Mouse (Mus musculus) embryonic facial prominence, embryonic 11.5 days (tissue): Measurements from ENCODE around the gene Smim14. TPM values are rescaled to one million over a fixed set of nuclear protein-coding genes. Genes with fewer than 3 reads are reported as not detected.

ENCODE experiments used
- ATAC-seq: fragments of 200-750 bp; cut with Nextera tagmentation; replicated peaks from 2 replicates; pipeline ENCODE4 v1.8.0; 2017; ENCODE audit warnings: low read depth; ENCODE audit not compliant: insufficient number of reproducible peaks, low FRiP score, low TSS enrichment
- DNase-seq: peaks from one replicate; pipeline ENCODE4 v3.0.0-alpha.2; 2015; ENCODE audit warnings: low spot score
- H3K27ac ChIP-seq: fragments of 300-500 bp; sonication (generic); replicated peaks from 2 replicates; pipeline ENCODE4 v1.5.1; 2014; ENCODE audit warnings: mild to moderate bottlenecking, low read depth, low read length, control low read depth
- H3K27me3 ChIP-seq: fragments of 300-500 bp; sonication (generic); 2 replicates; pipeline ENCODE4 v1.6.1; 2014; ENCODE audit warnings: mild to moderate bottlenecking, low read length, moderate library complexity, mixed read lengths; ENCODE audit not compliant: control insufficient read depth, insufficient read depth
- H3K36me3 ChIP-seq: fragments of 300-500 bp; sonication (generic); replicated peaks from 2 replicates; pipeline ENCODE4 v1.6.1; 2014; ENCODE audit warnings: low read depth, mild to moderate bottlenecking, low read length, moderate library complexity, mixed read lengths; ENCODE audit not compliant: control insufficient read depth, insufficient read depth
- H3K4me1 ChIP-seq: fragments of 300-500 bp; sonication (generic); 2 replicates; pipeline ENCODE4 v1.6.1; 2014; ENCODE audit warnings: low read length, mixed read lengths; ENCODE audit not compliant: control insufficient read depth, insufficient read depth
- H3K4me2 ChIP-seq: fragments of 300-500 bp; sonication (generic); 2 replicates; pipeline ENCODE4 v1.6.1; 2014; ENCODE audit warnings: low read depth, mild to moderate bottlenecking, control low read depth, low read length, moderate library complexity
- H3K4me3 ChIP-seq: fragments of 300-500 bp; sonication (generic); 2 replicates; pipeline ENCODE4 v1.5.1; 2014; ENCODE audit warnings: low read depth, low read length, control low read depth
- H3K9ac ChIP-seq: fragments of 300-500 bp; sonication (generic); replicated peaks from 2 replicates; pipeline ENCODE4 v1.6.1; 2014; ENCODE audit warnings: mild to moderate bottlenecking, control low read depth, low read length
- H3K9me3 ChIP-seq: fragments of 300-500 bp; sonication (generic); replicated peaks from 2 replicates; pipeline ENCODE4 v1.6.1; 2016; ENCODE audit warnings: mild to moderate bottlenecking, low read length, inconsistent platforms, mixed read lengths; ENCODE audit not compliant: control insufficient read depth
- WGBS: fragments of 180-500 bp; shearing (Covaris S2); extraction: QIAGEN DNeasy Blood & Tissue Kit; methylation state at CpG from one replicate; pipeline ENCODE4 v1.1.7; 2014; 5-methylcytosine and 5-hydroxymethylcytosine counted together
- polyA plus RNA-seq: library from polyadenylated mRNA; unstranded; fragments of >200 nt; fragmentation: Nextera tagmentation; extraction: Ambion mirVana; gene quantifications from 2 replicates; pipeline ENCODE4 v1.2.1, GENCODE M21; 2014

Gene Smim14
- polyA plus RNA-seq, result 77.6 and 82.5 TPM in 2 replicates

DNA sequence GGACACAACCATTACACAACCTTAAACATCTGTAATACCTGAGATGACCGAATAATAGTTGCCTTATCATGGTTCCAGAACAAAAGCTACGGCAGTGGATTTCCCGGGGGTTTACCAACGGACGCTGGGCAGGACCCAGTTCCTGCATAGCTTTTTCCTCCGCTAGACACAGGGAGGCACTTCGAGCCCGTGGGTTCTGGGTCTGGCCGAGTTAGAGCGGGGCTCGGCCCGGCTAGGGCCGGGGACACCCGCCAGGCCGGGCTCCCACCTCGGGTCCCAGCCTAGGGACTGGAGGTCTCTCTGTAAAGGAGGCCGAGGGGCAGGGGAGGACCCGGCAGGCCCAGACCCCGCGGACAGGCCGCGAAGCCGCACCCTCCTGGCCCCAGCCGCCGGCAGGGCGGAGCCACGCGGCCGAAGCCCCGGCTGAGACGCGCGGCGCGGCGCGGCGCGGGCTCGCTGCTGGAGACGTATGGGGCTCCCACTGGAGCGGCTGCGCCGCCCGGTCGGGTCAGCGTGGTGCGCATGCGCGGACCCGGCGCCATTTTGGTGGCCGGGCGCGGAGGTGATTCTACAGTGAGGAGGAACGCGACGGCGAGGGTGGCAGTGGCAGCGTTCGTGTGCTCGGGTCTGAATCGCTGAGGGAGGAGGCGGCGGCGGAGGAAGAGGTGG is at the start of gene Smim14, which contains the start of gene Ube2k:
Smim14 (minus strand) TSS at position 434 of the 669 bp plus-strand sequence.
Ube2k (plus strand) TSS at position 483 of the 669 bp plus-strand sequence.
- Histone ChIP-seq H3K27me3 (no peaks in the 10 kb centered on the region), H3K36me3 (no peaks in the 10 kb centered on the region), H3K27ac (peak within 1 kb of the TSS; percentile 99), H3K4me3 (peak within 1 kb of the TSS; percentile 98), H3K9me3 (no peaks in the 10 kb centered on the region), H3K4me2 (peak within 1 kb of the TSS; percentile 72), H3K4me1 (no peaks in the 10 kb centered on the region), H3K9ac (peak within 1 kb of the TSS; percentile 98)
- WGBS, result under 1% methylated on average over 66 of the region's 66 CpGs
- peak; percentile 96 for DNase-seq
- ATAC-seq, result peak; percentile 97

DNA sequence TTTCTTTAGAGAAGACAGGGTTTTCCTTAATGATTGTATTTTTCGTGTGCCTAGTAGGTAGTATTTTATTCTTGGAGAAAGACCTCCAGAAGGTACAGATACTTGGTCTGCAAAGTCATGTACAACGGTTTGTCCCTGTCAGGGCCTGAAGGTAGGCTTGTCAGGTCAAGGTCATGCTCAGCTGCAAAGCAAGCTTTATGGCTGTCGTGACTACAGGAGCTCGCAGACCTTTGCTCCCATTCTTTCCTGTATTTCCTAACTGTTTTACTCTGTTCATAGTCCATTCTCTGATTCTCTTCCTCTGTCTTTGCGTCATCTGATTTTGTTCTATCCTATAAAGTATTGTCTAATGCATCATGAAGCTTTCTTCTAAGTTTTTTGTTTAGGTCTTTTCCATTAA is 49.3 kb upstream of the Smim14 start:
- no peak overlapping the region for H3K4me2 ChIP-seq
- H3K36me3 ChIP-seq, result no peaks in the 10 kb centered on the region
- no peaks in the 10 kb centered on the region for H3K27me3 ChIP-seq
- ATAC-seq (no peak), DNase-seq (no peak)
- WGBS, result 85% methylated on average over 5 of the region's 5 CpGs
- H3K4me1 ChIP-seq, result no peaks in the 10 kb centered on the region
- no peaks in the 10 kb centered on the region for H3K9me3 ChIP-seq
- H3K27ac ChIP-seq, result no peak overlapping the region
- no peak overlapping the region for H3K9ac ChIP-seq
- H3K4me3 ChIP-seq, result no peak overlapping the region

DNA sequence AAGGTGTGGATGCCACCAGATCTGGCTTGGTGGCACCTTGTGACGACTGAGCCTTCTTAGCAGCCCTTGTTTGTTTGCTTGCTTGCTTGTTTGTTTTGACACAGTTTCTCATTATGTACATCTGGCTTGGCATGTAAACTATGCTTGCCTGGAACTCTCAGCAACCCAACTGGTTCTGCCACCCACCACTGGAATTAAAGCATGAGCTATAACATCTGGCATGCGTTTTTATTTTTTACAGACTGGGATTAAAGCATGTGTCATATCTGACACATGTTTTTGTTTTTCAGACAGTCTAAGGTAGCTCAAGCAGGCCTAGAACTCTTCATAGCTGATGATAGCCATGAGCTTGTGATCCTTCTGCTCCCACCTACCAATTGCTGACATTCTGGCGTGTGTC is 41.6 kb upstream of the Smim14 start:
- Histone ChIP-seq H3K27ac (no peak overlapping the region), H3K9me3 (no peaks in the 10 kb centered on the region), H3K4me3 (no peak overlapping the region), H3K9ac (no peak overlapping the region), H3K4me2 (no peak overlapping the region), H3K36me3 (no peaks in the 10 kb centered on the region), H3K27me3 (no peaks in the 10 kb centered on the region), H3K4me1 (no peaks in the 10 kb centered on the region)
- DNase-seq (no peak), ATAC-seq (no peak)
- 75% methylated on average over 3 of the region's 3 CpGs for WGBS

DNA sequence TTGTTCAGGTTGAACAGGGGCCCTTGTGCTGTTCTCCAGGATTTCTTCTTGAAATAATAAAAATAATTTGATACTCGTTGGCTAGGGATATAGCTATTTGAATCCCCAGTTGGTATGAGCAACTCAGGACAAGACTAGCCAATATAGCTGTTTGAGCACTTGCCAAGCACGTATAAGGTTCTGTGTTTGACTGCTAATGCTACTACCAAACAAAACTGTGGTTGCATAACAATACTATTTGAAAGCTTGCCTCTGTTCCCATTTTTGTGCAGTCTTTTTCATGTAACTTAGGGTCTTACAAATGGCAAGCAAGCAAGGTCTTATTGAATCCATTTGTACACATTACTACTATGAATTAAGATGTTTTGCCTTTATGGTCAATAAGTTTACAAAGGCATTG is 38.9 kb upstream of the Smim14 start:
- no peaks in the 10 kb centered on the region for H3K27me3 ChIP-seq
- no peaks in the 10 kb centered on the region for H3K36me3 ChIP-seq
- H3K4me2 ChIP-seq, result no peak overlapping the region
- H3K4me3 ChIP-seq, result no peak overlapping the region
- H3K9ac ChIP-seq, result no peak overlapping the region
- DNase-seq (no peak), ATAC-seq (no peak)
- WGBS, result 92% methylated on average over 2 of the region's 2 CpGs
- H3K9me3 ChIP-seq, result no peaks in the 10 kb centered on the region
- no peaks in the 10 kb centered on the region for H3K4me1 ChIP-seq
- H3K27ac ChIP-seq, result no peak overlapping the region

DNA sequence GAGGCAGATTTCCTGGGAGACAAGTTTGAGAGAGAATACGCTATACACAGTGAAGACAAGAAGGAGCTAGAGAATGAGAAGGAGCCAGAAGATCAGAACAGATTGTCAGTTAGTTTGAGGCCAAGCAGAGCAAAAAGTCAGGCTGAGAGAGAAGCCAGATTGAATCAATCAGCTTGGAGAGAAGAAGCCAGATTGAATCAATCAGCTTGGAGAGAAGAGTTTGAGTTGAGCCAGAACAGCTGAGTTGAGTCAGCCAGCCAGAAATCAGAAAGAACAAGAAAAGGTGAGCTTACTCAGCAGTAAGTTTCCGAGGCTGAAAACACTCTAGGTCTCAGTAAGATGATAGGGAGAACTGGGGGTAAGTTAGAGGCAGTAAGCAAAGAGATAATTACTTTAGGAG is 37.9 kb upstream of the Smim14 start:
- 82% methylated on average over 2 of the region's 2 CpGs for WGBS
- no peaks in the 10 kb centered on the region for H3K4me1 ChIP-seq
- H3K4me3 ChIP-seq, result no peak overlapping the region
- ATAC-seq, result no peak
- no peaks in the 10 kb centered on the region for H3K9me3 ChIP-seq
- H3K9ac ChIP-seq, result no peak overlapping the region
- no peak overlapping the region for H3K27ac ChIP-seq
- H3K36me3 ChIP-seq, result no peaks in the 10 kb centered on the region
- no peak overlapping the region for H3K4me2 ChIP-seq
- peak; percentile 41 for DNase-seq
- no peaks in the 10 kb centered on the region for H3K27me3 ChIP-seq

DNA sequence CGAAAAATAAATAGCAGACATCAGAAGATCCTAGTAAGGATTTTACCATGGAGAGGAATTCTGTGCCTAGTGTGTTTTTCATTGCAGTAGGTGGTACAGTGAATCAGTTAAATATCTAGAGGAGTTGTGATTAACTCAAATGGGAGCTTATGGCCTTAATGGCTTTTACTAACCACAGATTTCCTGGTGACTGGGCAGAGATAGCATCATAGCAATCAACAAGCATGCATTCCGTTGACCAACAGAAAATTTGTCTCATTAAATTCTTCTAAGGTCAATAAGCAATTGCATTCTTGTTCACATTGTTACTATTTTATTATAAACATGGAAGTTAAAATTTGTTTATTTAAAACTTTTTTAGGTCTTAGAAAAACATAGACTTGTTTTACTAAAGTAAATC is 28.5 kb upstream of the Smim14 start:
- H3K36me3 ChIP-seq, result no peaks in the 10 kb centered on the region
- no peak overlapping the region for H3K4me2 ChIP-seq
- no peak overlapping the region for H3K9ac ChIP-seq
- no peak overlapping the region for H3K27ac ChIP-seq
- H3K4me3 ChIP-seq, result no peak overlapping the region
- H3K27me3 ChIP-seq, result no peaks in the 10 kb centered on the region
- 90% methylated on average over 2 of the region's 2 CpGs for WGBS
- H3K9me3 ChIP-seq, result no peaks in the 10 kb centered on the region
- no peak for DNase-seq
- ATAC-seq, result no peak
- H3K4me1 ChIP-seq, result no peaks in the 10 kb centered on the region

DNA sequence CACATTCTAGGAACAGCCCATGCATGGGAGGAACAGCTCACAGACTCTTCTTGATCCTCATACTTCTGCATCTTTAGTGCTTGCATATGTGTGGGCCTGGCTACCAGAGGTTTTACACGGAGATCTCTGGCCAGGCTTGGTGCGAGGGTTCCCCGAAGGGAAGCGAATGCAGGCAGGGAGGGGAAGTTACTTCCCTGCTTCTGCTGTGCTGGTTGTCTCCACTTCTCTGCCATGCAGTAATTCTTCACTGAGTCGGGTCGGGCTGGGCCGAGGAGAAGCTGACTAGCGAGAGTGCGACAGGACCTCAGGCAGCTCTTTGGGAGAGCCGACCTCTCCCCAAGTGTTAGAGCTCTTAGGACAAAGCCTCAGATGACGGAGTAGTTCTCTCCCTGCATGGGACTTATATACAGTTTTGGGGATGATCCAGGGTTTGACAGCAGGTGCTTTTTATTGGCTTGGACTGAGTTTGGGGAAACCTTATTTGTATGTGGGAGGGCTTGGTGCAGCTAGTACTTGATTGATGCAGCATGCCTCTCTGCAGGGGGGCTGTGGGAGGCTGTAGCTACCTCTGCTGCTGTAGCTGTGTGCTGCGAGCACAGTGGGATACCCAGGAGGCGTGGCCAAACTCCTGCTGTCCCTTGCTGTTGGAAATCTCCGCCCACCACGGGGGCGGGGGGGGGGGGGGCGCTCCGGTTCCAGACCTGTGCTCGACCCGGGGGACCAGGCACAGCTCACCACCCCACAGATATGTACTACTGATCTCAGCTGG is 24.3 kb upstream of the Smim14 start:
- no peak overlapping the region for H3K4me2 ChIP-seq
- no peak for ATAC-seq

DNA sequence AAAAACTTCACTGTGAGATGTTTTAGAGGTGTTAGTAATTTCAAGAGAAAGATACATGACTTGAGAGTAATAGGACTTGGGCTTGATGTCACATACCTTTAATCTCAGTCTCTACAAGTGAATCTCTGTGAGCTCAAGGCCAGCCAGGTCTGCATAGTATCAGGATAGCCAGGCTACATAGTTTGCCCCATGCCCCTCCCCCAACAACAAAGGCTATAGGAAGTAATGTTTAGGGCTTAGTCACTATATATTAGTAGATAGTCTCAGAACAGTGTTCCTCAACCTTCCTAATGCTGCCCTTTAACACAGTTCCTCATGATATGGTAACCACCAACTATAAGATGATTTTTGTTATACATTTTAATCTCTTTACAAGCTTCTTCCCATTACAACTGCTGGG is 20.1 kb upstream of the Smim14 start:
- H3K36me3 ChIP-seq, result no peaks in the 10 kb centered on the region
- no peaks in the 10 kb centered on the region for H3K4me1 ChIP-seq
- ATAC-seq, result no peak
- no peak overlapping the region for H3K27ac ChIP-seq
- H3K4me3 ChIP-seq, result no peak overlapping the region
- H3K27me3 ChIP-seq, result no peaks in the 10 kb centered on the region
- no peak for DNase-seq
- H3K9ac ChIP-seq, result no peak overlapping the region
- no peak overlapping the region for H3K4me2 ChIP-seq
- H3K9me3 ChIP-seq, result no peaks in the 10 kb centered on the region

More for the DNA sequence above, 24.3 kb upstream of the Smim14 start:
- Histone ChIP-seq H3K9ac (no peak overlapping the region), H3K27ac (no peak overlapping the region), H3K4me3 (no peak overlapping the region), H3K36me3 (no peaks in the 10 kb centered on the region), H3K4me1 (no peaks in the 10 kb centered on the region), H3K27me3 (no peaks in the 10 kb centered on the region), H3K9me3 (no peaks in the 10 kb centered on the region)
- no peak for DNase-seq
- WGBS, result 41% methylated on average over 19 of the region's 20 CpGs
